Mouse (Mus musculus) brain, embryonic 14.5 days (tissue): ENCODE results near the gene Gm3417.
"Not testable (repeated sequence)": the region's sequence is repeated elsewhere in the genome, so short reads cannot be mapped to it uniquely, and the experiment has no call there.

ENCODE experiments used
- CTCF ChIP-seq: fragments of 200-500 bp; IDR thresholded peaks from 2 replicates; pipeline ENCODE4 v1.5.1; 2012; ENCODE audit warnings: inconsistent platforms, mild to moderate bottlenecking, moderate library complexity, borderline replicate concordance; ENCODE audit not compliant: insufficient read depth, insufficient read length; ENCODE audit errors: extremely low read depth
- POLR2A ChIP-seq: fragments of 200-500 bp; IDR thresholded peaks from 2 replicates; pipeline ENCODE4 v1.6.1; 2012; ENCODE audit warnings: mild to moderate bottlenecking, inconsistent platforms, borderline replicate concordance; ENCODE audit not compliant: poor library complexity, insufficient read depth, insufficient read length, severe bottlenecking; ENCODE audit errors: extremely low read depth

DNA sequence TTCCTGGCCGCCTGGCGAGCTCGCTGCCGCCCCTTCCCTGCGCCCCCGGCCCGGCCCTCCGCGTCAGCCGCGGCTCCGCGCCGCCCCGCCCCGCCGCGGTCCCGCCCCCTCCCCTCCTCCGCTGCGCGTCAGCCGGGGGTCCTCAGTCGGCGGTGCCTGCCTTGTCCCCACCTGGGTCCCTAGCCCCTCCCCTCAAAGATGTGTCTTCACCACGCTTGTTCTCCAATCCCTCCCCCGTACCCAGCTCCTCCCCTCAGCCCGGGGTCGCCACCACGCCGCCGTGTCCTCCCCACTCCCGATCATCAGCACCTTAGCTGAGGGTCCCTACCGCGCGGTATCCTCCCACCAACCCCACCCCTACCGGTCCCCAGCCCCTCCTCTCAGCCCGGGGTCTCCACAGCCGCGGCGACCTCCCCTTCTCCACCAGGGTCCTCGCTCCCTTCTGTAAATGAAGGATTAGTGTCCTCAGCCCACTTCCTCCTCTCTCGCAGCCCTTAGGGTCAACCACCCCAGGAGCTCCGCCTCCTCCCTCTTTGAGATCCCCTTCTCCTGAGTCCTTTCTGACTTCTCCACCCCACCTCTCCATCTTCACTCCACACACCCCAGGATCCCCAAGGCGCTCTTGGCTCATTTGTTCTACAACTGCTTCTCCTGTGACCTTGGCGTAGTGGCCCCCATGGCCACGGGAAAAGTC is 14.7 kb upstream of the Gm3417 start:
- not testable (repeated sequence) for TF ChIP-seq CTCF, POLR2A
